Mouse (Mus musculus) gastrocnemius, postnatal 10 days (tissue): ENCODE measurements at regions not wholly inside any gene's neighbourhood (a gene's known extent, or its start where the extent isn't known, plus 50 kb on each side); places are given as distances from the start of the nearest gene placed in this dataset.
A peak's percentile ranks its signal among the peaks of the same experiment; 100 is the strongest.

Experiments
- DNase-seq: peaks from one replicate; pipeline ENCODE4 v3.0.0; 2021; ENCODE audit warnings: mixed read lengths

DNA sequence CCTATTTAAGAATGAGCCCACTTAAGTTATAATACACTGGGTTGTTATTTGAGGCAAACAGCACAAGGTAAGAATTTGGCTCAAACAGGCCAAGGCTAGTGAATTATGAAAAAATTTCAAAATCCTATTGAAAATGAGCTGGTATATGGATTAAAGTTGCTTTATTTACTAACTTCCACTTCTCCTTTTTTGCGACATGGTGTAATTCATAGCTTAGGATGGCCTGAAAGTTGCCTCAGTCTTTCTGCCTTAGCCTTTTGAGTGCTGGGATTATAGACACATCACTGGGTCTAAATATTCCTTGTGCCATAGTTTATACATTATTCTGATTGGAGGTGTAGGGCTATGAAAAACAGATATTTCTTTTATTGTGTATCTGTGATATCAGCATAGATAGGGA lies 81.9 kb downstream of the Edem1 start:
- no peak for DNase-seq

GRCm38 (mm10) chr6:108912539-108912938 lies 84.1 kb downstream of the Edem1 start:
- DNase-seq: no peak

GRCm38 (mm10) chr6:108919372-108919913 lies 91.0 kb downstream of the Edem1 start:
- no peak for DNase-seq

GRCm38 (mm10) chr6:108921181-108921580 lies 92.7 kb downstream of the Edem1 start:
- DNase-seq: no peak

DNA sequence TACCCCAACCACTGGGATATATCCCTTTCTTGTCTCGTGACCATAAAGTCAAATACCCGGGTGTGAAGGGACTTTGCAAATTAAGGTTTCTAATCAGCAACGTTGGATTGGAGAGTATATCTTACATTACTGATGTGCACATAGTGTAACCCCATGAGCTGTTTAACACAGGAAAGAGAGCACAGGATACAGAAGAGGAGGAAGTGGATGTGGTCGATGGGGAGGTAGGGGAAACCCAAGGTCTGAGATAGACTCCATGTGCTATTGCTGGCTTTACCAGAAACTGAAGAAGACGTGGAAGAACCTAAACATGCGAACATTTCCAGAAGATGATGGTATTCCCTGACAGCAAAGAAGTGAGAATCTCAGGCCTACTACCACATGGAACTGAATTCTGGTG lies 94.1 kb downstream of the Edem1 start:
- no peak for DNase-seq

DNA sequence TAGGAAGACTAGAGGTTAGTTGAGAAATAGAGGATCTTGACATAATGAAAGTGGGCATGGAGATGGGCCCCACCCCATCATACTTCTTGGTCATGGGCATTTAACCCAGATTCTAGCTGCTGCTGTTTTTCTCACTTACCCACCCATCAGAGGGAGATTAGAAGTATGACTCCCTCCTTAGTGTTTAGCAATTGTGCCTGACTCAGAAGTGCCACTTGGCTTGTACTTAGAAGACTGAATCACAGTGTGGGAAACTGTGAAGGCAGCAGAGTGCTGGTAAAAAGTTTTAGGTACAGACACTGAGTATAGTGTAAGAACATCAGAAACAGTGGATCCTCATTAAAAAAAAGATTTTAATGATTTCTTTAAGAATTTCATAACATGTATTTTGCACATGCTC lies 100.5 kb downstream of the Edem1 start:
- no peak for DNase-seq

DNA sequence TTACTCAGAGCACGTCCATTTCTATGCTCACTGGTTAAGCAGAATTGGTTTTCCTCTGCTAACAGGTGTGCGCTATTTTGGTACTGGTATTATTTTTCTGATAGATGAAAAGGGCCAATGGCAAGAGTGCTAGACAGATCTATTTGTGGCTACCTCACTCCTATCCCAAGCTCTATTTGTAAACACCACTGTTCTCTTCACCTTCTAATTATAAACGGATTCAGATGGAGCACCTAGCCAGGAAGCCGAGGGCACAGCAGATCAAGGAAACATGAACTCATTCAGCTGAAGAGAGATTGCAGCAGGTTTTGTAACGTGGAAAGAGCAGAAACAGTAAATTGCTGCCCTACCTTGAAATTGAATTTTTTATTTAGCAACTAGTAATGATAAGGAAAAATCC lies 110.2 kb downstream of the Edem1 start:
- DNase-seq: no peak

DNA sequence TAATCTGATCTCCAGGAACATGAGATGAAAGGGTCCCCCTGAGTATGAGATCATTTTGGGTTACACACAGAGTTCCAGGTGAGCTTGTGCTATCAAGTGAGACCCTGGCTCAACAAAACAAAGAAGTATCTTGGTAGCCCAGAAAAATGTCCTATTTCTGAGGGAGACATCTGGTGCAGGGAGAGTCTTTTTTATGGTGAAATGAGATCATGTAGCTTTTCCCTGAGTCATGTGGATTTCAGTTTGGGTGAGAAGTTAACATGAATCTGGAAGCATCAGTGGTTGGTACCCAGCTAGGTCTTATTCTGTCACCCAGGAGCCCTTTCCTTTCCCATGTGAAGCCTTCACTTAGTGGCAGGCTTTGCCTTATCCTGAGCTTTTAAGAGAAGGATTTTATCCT lies 113.8 kb downstream of the Edem1 start:
- DNase-seq: no peak

DNA sequence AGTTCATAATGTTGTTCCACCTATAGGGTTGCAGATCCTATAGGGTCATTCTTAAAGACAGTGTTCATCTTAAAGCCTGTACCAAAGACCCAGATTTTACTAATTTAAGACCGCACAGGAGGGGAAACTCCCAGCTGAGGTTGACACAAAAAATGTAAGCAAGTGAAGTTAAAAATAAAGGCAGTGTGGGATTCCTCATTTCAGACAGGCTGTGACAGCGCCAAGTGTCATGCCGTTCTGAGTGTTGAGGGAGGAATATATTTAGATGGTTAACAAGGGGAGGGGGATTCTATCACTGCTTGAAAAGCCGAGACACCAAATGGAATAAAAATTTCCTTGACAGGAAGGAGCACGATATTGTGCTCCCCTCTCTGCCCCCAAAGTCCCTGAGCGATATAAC lies 123.9 kb downstream of the Edem1 start:
- no peak for DNase-seq

DNA sequence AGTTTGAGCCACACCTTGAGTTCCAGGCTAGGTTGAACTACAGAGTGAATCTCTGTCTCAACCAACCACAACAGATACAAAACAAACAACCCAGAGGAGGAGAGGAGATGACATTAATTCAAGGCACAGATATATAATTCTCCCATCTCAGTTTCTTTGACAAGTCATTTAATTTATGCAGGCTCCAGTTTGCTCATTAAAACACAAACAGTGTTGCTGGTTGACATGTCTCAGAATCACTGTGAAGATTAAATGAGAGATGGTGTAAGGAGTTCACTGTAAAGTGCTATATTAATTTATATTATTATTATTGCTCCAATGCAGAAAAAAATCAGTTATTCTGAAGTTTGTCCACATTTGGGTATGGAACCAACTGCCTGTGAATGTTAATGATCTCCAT lies 134.4 kb downstream of the Edem1 start:
- DNase-seq: no peak

DNA sequence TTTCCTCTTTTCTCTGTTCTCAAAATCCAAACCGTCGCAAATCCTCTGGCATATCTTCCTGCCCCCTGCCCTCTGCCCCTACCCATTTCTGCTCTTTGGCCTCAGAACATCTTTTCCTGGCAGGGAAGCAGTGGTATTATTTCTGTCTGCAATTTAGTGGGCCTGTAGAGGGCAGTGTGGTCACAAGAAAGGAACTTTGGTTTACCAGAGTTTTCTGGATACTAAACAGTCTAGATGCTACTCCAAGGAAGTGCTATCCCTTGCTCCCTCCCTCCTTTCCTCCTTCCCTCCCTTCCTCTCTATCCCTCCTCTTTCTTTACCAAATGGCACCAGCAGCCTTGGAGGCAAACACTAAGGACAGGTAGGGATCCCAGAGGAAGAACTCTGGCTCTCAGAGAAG lies 134.9 kb downstream of the Edem1 start:
- DNase-seq: peak; percentile 53

DNA sequence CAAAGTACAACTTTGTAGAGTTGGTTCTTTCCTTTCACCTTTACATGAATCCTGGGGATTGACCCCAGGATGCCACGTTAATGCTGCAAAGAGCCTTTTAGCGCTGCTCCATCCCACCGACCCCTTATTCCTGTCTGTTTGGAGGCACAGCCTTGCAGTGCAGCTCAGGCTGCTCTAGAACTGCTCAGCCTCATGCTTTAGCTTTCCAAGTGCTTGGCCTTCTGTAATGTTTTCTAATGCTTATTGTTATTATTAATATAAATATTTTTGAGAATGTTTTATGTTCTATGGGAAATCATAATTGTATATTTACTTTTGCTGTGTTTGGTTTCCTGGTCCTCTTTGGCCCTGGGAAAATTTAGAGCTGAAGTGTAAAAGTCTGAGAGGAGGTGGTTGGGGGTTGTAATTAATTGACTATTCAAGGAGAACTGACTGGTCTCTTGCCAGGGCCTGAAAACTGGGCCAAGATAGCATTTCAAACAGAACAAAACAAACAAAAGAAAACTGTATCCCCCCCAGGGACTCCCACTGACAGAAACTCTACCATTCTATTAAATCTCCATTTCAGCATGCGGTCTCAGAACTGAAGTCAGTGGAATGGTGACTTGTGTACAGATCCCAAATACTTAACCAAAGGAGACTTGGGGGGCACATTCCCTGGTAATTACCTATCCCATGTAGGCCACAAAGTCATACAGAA lies 141.2 kb downstream of the Edem1 start:
- DNase-seq: no peak

GRCm38 (mm10) chr6:108971415-108972089 lies 143.1 kb downstream of the Edem1 start:
- DNase-seq: no peak

- DNase-seq: no peak
Measured at GRCm38 (mm10) chr6:108973701-108974100, 145.3 kb downstream of the Edem1 start.

- DNase-seq: peak; percentile 21
Measured at GRCm38 (mm10) chr6:108989506-108989905, 161.1 kb downstream of the Edem1 start.

DNA sequence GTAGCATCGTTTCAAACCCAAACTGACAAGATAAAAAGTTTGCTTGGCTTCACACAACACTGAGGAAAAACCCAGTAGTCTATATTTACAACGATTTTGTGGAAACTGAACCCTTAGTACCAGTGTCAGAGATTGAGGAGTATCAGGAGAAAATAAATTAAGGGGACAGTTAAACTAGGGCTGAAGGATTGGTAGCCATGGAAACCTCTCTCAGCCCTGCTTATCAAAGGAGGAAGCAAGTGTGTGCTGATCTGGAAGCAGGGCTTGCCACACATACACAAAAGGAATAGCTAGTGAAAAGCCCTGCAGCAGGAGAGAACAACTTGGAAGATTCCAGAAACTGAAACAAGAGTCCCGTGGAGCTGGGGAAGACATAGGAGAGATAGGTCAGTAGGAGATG lies 165.3 kb downstream of the Edem1 start:
- DNase-seq: no peak

DNA sequence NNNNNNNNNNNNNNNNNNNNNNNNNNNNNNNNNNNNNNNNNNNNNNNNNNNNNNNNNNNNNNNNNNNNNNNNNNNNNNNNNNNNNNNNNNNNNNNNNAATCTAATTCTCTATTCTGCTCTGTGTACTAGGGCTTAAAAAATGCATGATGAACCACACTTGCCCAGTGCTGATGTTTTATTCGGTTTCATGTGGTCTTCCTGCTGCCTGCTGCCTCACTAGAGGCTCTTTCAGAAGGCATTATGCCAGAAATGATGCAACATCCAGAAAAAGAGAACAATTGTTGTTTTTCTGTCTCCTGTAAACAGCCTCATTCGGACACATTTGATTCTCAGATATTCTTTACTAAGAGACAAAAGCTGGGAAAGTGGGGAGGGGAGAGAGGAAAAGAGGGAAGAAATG lies 176.0 kb downstream of the Edem1 start:
- no peak for DNase-seq

GRCm38 (mm10) chr6:109009364-109009763 lies 180.9 kb downstream of the Edem1 start:
- no peak for DNase-seq

DNA sequence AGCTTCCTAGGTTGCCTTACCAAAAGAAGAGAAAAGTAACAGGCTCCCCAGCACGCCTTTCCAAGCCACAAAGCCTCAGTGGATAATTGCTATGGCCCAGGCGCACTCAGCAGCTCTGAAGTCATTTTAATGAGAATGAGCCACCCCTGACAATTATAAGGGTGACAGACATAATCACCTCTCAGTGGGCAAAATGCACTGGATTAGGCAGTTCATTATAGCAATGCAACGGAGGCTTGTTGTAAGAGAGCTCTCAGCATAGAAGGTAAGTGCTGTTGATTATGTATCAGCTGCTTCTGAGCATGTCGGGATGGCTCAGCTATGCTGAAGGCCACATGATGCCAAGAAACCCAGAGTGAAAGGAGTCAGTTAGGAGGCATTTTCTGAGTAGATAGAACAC lies 181.4 kb downstream of the Edem1 start:
- no peak for DNase-seq

DNA sequence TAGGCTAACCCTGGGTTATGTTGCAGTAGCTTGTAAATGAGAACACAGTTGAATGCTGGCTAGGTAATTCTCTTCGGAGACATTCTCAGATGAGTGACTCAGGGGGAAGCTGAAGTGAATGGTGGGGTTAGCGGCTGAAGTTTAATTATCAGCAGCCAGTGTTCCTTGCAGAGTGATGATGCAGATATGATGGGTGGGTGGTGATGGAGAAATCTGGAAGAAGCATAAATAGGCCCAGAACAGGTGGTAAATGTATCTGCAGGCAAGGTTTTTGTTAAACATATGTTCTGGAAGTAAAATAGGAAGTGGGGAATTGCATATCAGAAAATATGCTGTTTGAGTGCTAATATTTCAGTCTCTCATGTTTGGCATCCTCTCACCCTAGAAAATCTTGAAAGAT lies 191.3 kb downstream of the Edem1 start:
- no peak for DNase-seq
